Mouse (Mus musculus) liver, adult 2 months (tissue): ENCODE measurements around the gene Slain1.

ENCODE experiments used
- CTCF ChIP-seq: fragments of 200-500 bp; IDR thresholded peaks from 2 replicates; pipeline ENCODE4 v1.5.1; 2011; ENCODE audit warnings: low read depth, low read length, control low read depth
- POLR2A ChIP-seq: fragments of 200-500 bp; IDR thresholded peaks from 2 replicates; pipeline ENCODE4 v1.6.1; 2011; ENCODE audit warnings: low read length, control low read depth; ENCODE audit not compliant: insufficient read depth; ENCODE audit errors: extremely low read depth

- TF ChIP-seq CTCF: no peak
- TF ChIP-seq POLR2A: no peak
These were observed 14.4 kb downstream of the Slain1 start for GRCm38 (mm10) chr14:103664391-103664790.
